21 mouse cellular contexts compared by ENCODE assay signal in genomic region chr4:135125152-135125551, GRCm38 (mm10). TPM values are rescaled to one million over a fixed set of nuclear protein-coding genes. Genes with fewer than 3 reads are reported as not detected.
DNase-seq lines count a peak whose midpoint lies in the region; TF ChIP-seq lines count a peak whose summit lies in the region.
"Had no signal": no experiment of that assay in that cellular context is flagged by ENCODE, and none has a peak within 500 bp of the region (broad histone marks: within the 10 kb centered on the region; RNA-seq: fewer than 3 reads in every experiment).

No protein-coding gene starts in this region.

- no peaks in the 10 kb centered on the region for H3K27me3 ChIP-seq in CH12.LX (replicated peaks)
- H3K27me3 ChIP-seq in splenic B cell, adult 2 months (ENCODE audit: control insufficient read depth, insufficient read depth, low read length, poor library complexity, severe bottlenecking), result no peaks in the 10 kb centered on the region

- in situ Hi-C loops in CH12.LX (cut with MboI; ENCODE audit: low pct_ligation_motif_present, low pct_unique_long_range_greater_than_20kb, low sequenced_read_pairs), result no loop called here

- no peak overlapping the region for H3K9ac ChIP-seq in CH12.LX (ENCODE audit: insufficient read depth, low read depth)
- H3K9ac ChIP-seq: embryonic facial prominence, embryonic 12.5 days; forebrain, embryonic 13.5 days had no signal

- TF ChIP-seq POLR2A in CH12.LX (IDR thresholded peaks at IDR 0.05; ENCODE audit: low read depth, low read length), result no peak

- DNase-seq in A20 (ENCODE audit: low read depth, low spot score) (peak; percentile 38), CH12.LX (ENCODE audit: extremely low read depth) (no peak)
- DNase-seq in splenic B cell, adult 2 months (ENCODE audit: low read depth, low spot score), result peak; percentile 22
- DNase-seq in ovary, postnatal 10 days (ENCODE audit: low spot score), result no peak
- DNase-seq in embryo, embryonic 9.5 days (ENCODE audit: extremely low spot score), result no peak
- DNase-seq: adrenal gland, adult 2 months; adrenal gland, postnatal 10 days; adrenal gland, postnatal 25 days; B cell, adult 2 months; cerebellum, adult 11 months; cerebellum, adult 18-20 months; cerebellum, adult 8-10 months; cerebellum, adult 9-11 months; cerebellum, postnatal 14 days; cerebellum, postnatal 36 days; embryo, embryonic 11 days had no signal

- TF ChIP-seq EP300 in CH12.LX (IDR thresholded peaks at IDR 0.05; ENCODE audit: low read length), result peak; percentile 48; the same call in 1 of the 2 replicates

- no peak overlapping the region for H3K4me2 ChIP-seq in CH12.LX (ENCODE audit: insufficient read depth, low read depth, poor library complexity, severe bottlenecking)
- H3K4me2 ChIP-seq: embryonic facial prominence, embryonic 12.5 days; forebrain, embryonic 13.5 days had no signal

- no peak for TF ChIP-seq CTCF in CH12.LX (conservative IDR thresholded peaks at IDR 0.05 in 1 of 2, IDR thresholded peaks at IDR 0.05 in 1 of 2; ENCODE audit: low read depth in 2 of 2, low read length in 2 of 2)

- H3K9me3 ChIP-seq in CH12.LX (replicated peaks; ENCODE audit: low read length), result no peaks in the 10 kb centered on the region
- H3K9me3 ChIP-seq: embryonic facial prominence, embryonic 10.5 days; embryonic facial prominence, embryonic 12.5 days; forebrain, embryonic 13.5 days had no signal

- H3K4me3 ChIP-seq in CH12.LX (replicated peaks in 1 of 3; ENCODE audit: low read depth in 2 of 3, low read length in 2 of 3, poor library complexity in 1 of 3), result no peak overlapping the region
- H3K4me3 ChIP-seq: embryonic facial prominence, embryonic 10.5 days; embryonic facial prominence, embryonic 12.5 days; forebrain, embryonic 13.5 days had no signal

- H3K27ac ChIP-seq in CH12.LX (ENCODE audit: insufficient read depth, low read depth), result no peak overlapping the region; the same call in 1 of the 2 replicates
- H3K27ac ChIP-seq: embryonic facial prominence, embryonic 10.5 days; embryonic facial prominence, embryonic 12.5 days; forebrain, embryonic 13.5 days had no signal

- dilution Hi-C loops in CH12.LX (cut with MboI; ENCODE audit: extremely low pct_ligation_motif_present, extremely low pct_unique_long_range_greater_than_20kb, low sequenced_read_pairs), result no loop called here

- H3K4me1 ChIP-seq in CH12.LX (ENCODE audit: control insufficient read depth in 1 of 2, insufficient read depth in 2 of 2), result peaks cover 27 to 85% of the 10 kb centered on the region in 2 experiments

- TF ChIP-seq RAD21 in CH12.LX (IDR thresholded peaks at IDR 0.05; ENCODE audit: low read depth, low read length), result no peak

- peaks cover 18% of the 10 kb centered on the region for H3K79me2 ChIP-seq in CH12.LX (replicated peaks; ENCODE audit: control insufficient read depth, extremely low read depth, insufficient read depth, poor library complexity, severe bottlenecking)

- H3K36me3 ChIP-seq in CH12.LX (replicated peaks in 1 of 2; ENCODE audit: control insufficient read depth in 1 of 2, insufficient read depth in 1 of 2, low read length in 1 of 2), result peaks cover 2 to 40% of the 10 kb centered on the region in 2 experiments
- H3K36me3 ChIP-seq in splenic B cell, adult 2 months (ENCODE audit: control insufficient read depth, insufficient read depth, low read length, poor library complexity, severe bottlenecking), result no peaks in the 10 kb centered on the region
- H3K36me3 ChIP-seq: embryonic facial prominence, embryonic 10.5 days; embryonic facial prominence, embryonic 12.5 days had no signal

TF ChIP-seq in CH12.LX, 34 proteins besides CTCF, POLR2A, EP300 and RAD21:
- TF ChIP-seq JUND (conservative IDR thresholded peaks at IDR 0.05; ENCODE audit: low read depth, low read length) (no peak), MAZ (IDR thresholded peaks at IDR 0.05; ENCODE audit: low read depth, low read length) (peak; percentile 94), CHD2 (IDR thresholded peaks at IDR 0.05; ENCODE audit: low read length) (peak; percentile 63; the same call in 1 of the 2 replicates), IRF4 (IDR thresholded peaks at IDR 0.05; ENCODE audit: low read depth, low read length) (peak; percentile 95)
TF ChIP-seq in CH12.LX: peak in this region for 3.

RNA-seq across cellular contexts. Expression of gene Runx3, which starts 4.7 kb away (rescaled TPM):
- total RNA-seq in CH12.LX (2012; rRNA removed) (13.7 and 19.7 TPM in 2 replicates), CH12.LX (2014; rRNA removed) (2.4 and 5.0 TPM in 2 replicates)
- polyA plus RNA-seq in CH12.LX (2012; ENCODE audit: insufficient read length, low read depth), result 48.0 and 61.1 TPM in 2 replicates
- polyA plus RNA-seq: forebrain, embryonic 13.5 days; forebrain, embryonic 16.5 days; frontal cortex, adult 2 months had no signal

Comparison
In these comparisons a context has a peak if more than half of its experiments do, and no peak if none do; other contexts are left out.
1. DNase-seq: peak in A20 (single experiment) and splenic B cell, adult 2 months (single experiment); none in CH12.LX (single experiment), ovary, postnatal 10 days (single experiment) and embryo, embryonic 9.5 days (single experiment).